Mouse (Mus musculus): ENCODE measurements around the gene Foxk1.

Gene Foxk1

DNA sequence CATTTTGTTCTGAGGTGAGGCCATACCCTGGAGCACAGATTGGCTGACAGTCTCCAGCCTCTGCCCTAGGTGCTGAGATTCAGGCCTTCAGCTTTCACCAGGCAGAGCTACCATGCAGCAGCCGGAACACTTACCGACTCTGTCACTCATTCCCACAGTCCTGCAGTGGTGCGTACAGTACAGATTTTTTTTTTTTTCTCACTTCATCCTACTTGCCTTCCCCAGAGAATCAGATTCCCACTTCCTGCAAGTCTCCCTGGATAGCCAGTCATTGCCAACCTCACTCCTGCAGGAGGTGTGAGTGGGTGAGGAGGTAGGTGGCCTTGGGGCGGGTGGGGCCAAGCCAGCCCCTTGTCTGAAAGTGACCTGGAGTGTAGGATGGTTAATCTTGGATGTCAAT is 19.0 kb downstream of the Foxk1 start:
- DNase-seq (ENCODE audit: low spot score), result no peak

DNA sequence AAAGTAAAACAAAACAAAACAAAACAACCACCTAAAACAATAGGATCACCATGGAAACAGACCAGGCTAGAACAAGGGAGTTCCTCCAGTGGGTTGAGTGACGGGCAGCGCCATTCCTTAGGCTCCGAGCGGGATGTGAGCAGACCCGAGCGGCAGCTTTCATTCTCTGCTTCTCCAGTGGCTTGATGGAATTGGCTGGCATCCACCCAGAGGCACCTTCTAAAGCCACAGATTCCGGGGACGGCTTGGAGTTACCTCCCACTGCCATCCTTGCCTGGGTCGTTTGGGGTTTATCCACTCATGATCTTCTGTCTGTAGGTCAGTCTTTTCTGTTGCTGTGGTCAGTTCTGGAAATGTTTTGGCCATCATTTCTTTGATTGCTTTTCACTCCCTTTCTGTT is 19.6 kb downstream of the Foxk1 start:
- no peak for DNase-seq (ENCODE audit: low spot score)

DNA sequence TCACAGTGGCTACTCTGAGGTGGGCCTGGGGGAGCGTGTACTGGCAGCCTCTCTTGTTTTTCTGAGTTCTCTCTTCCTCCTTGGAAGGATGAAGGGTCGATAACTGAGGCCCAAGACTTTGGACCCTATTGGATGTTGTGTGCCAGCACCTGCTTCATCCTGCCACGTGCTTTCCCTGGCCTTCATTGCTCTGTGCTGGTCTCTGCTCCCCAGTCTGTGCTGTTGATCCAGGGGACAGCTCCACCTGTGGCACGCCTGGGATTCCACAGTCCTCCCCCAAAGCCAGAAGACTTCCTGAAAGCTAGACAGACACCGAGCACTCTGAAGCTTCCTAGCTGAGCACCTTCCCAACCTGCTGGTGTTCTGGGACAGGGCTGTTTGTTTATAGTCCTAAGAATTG is 20.6 kb downstream of the Foxk1 start:
- DNase-seq (ENCODE audit: low spot score), result no peak

DNA sequence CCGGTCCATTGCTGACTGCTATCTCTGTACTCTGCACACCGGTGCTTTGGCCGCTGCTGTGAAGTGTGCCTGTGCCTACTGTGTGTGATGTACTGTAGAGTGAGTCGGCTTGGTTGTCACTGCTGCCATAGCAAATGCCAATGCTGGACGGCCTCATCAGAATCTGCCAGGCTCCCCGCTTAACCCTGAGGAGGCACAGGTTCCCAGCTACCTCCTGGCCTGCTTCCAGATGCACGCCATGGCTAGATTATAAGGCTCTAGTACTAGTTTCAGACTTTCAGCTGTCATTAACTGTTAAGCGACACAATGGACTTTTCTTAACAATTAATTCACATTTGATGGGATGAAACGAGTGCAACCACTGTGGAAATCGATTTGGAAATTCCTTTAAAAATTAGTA is 21.8 kb downstream of the Foxk1 start:
- DNase-seq (ENCODE audit: low spot score), result no peak

DNA sequence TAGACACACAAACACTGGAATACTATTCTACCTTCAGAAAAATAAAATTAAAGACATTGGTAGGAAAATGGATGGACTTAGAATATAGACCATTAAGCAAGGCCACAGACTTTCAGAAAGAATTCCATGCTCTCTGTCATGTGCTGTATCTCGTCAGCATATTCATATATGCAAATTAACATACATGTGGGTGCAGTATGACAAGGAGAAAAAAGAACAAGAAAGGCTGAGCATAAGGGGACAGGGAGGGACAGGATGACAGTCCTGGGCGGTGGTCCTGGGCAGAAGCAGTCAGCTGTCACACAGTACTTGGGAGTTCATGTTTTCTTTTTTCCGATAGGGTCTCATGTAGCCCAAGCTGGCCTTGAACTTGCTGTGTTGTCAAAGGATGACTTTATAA is 22.4 kb downstream of the Foxk1 start:
- DNase-seq (ENCODE audit: low spot score), result no peak

DNA sequence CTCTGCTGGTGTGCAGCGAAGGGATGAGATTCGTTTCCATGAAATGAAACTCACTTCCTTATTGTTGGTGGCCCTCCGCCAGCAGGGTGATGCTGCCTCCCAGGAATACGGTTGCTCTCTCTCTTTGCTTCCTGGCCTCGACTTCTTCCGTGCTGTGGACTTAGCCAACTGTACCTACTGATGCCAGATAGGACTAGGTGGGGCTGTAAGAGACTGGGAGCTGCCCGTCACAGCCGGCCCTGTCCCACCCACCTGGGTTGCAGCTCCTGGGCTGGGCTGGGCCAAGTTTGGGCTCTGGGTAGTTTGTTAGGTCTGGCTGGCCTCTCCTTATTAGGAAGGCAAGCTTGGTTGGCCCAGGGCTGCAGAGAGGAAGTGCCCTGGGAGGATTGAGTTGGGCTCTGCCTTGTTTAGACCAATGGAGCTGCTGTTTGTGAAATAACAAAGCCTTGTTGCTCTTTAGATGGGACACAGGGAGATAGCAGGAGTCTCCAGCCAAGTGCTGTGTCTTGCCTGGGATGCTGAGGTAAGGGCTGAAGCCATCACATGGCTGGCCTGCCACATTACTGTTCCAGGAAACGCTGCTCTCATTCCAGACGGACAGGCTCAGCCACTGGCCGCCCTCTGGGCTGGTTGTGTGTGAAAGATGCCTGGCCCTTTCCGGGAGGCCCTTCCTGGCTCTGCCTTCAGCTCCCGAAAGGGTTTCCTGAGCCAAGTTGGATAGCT is 23.5 kb downstream of the Foxk1 start:
- DNase-seq (ENCODE audit: low spot score), result peak; percentile 47

DNA sequence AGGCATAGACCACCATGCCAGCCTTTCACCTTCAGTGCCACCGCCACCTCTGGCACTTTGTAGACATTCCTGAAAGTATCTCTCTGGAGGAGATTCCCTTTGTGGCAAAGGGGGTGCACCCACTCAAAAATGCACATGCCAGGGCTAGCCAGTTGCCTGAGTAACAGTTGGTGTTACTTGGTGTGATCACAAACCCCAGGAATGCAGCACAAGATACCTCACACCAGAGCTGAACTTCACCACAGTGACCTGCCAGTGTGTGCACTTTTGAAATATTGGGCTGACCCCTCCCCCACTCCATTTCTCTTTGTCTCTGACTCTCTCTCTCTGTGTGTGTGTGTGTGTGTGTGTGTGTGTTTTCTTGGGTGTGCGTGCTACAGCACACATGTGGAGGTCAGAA is 25.2 kb downstream of the Foxk1 start:
- no peak for DNase-seq (ENCODE audit: low spot score)

DNA sequence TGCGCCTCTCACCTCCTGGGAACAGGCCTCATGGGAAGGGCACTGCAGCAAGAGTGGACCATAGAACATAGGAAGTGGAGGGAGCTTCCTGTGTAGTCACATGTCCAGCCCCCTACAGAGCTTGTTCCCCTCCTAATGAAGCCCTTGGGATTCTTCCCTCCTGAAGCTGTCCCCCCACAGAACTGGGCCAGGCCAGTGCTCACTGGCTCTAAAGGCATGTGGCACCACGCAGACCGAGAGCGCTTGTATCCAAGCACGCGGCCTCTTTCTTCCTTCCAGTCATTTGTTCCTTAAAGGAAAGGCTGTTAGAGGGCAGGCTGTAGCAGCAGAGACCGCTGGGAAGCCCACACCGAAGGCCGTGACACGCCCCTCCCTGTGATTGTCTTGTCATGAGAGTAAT is 26.6 kb downstream of the Foxk1 start:
- no peak for DNase-seq (ENCODE audit: low spot score)

DNA sequence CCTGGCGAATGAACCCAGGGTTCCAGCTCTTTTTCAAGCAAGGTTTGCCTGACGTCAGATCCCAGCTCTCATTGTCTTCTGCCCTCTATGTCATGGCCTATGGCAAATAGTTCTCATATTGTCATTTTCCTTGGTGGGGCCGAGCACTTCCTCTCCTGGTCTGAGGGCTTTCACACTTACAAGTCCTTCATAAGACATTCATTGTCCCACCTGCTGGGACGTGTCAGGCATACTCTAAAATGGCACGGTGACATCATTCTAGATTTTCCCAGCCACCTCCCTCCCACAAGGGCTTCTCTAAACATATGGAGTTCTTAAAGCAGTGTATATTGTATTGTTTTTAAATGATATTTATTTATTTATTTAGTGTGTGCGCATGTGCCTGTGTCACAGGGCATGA is 27.4 kb downstream of the Foxk1 start:
- no peak for DNase-seq (ENCODE audit: low spot score)

DNA sequence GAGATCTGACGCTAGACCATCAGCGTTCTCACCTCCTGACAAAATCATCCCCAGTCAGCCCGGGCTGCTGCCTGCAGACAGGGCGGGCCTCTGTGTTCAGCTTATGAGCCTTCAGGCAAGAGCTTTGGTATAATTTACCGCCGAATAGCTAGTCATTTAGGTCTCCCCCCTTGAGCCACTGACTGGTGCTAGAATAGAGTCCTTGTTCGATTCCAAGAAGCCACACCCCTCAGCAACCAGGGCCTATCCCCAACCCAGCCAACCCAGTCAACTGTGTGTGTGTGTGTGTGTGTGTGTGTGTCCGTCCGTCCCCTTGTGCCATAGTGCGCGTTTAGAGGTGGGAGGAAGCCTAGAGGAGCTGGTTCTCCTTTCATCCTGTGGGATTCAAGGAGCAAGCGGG is 29.7 kb downstream of the Foxk1 start:
- no peak for DNase-seq (ENCODE audit: low spot score)

DNA sequence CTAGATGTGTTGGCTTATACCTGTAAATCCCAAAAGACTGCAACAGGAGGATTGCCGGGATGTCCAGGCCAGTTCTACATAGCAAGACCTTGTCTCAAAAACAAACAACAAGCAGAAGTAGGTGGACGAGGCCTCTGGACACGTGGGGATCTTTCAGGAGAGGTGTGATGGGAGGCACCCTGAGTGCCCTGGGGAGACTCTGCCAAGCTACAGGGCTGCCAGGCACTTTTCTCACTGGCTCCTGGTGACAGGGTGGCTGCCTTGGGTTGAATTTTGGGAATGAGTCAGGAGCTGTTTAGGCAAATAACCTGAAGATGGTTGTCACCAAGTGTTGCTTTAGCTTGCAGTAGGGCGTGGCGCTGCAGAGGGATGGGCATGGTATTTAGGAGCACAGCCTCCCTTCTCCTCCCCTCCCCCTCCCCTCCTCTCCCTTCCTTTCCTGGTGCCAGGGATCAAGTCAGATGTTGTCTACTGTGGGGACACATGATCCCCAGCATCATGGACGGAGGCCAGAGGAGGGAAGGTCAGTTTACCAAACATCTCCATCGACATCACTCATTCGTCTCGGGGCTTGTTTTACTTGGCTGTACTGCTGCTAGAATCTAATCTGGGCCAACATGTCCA is 30.6 kb downstream of the Foxk1 start:
- no peak for DNase-seq (ENCODE audit: low spot score)

DNA sequence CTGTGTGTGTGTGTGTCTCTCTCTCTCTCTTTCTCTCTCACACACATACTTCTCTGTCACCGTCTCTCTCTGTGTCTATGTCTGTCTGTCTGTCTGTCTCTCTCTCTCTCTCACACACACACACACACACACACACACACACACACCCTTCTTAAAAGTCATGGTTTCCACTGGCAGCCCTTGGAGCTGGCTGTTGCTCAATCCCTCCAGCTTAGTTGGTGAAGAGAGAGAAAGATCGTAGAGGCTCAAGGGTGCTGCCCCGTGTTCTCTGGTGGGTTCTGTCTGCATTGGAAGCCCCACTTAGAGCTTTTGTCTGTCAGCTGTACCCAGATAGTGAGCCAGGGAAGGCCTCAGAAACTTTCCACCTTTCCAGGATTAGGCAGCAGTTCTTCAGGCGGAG is 31.4 kb downstream of the Foxk1 start:
- no peak for DNase-seq (ENCODE audit: low spot score)

DNA sequence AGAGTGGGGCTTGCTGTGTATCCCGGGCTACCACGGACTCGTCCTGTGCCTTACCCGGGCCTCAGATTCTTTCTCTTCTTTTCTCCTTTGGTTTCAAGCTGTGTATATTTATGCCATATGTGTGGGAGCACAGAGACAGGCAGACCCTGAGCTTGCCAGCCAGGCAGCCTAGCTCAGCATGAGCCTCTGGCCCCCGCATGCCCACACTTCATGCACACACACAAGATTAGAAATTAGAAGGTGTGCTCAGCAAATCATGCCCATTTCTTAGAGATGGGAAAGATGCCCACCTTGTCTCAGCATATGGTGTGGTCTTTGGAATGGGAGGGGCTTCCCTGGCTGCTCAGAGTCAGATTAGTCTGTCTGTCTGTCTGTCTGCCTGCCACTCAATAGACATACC is 32.8 kb downstream of the Foxk1 start:
- DNase-seq (ENCODE audit: low spot score), result peak; percentile 65

DNA sequence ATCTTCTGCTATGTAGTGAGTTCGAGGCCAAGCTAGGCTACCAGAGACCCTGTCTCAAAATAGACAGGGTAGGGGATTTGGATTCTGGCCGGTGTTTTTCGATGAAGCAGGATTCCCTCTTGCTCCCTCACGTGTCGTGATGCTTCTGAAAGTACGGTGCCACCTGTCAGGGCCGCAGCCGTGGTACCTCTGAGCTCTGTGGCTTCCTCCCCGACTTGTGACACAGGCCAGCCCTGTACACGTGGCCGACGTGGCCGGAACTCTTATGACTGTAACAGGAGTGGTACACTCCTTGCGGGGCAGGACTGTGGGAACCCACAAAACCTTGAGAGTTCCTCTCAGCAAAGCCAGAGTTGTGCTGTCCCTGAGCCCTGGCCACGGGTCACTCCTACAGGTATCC is 34.4 kb downstream of the Foxk1 start:
- no peak for DNase-seq (ENCODE audit: low spot score)

DNA sequence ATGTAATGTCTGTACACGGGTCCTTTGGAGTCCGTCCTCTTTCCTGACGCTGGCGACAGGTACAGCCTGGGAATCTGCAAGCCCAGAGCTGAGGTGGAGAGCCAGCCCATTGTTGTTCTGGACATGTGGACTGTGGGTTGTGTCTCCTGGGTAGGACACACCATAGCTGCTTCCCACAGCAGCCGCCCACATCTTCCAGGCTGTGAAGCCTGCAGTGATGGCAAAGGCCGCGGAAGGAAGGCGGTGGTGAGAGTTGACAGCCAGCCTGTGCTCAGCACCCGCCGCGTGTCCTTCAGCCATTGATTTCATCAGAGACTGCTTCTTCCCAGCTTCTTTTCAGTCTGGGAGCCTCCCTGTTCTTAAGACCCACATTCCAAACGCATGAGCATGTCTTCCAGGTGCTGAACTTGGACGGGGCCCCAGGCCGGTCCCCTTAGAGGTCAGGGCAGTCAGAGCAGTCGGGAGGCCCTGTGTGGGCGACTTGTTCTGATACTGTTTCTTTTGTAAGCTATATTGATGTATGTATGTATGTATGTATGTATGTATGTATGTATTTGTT is 37.2 kb downstream of the Foxk1 start:
- no peak for DNase-seq (ENCODE audit: low spot score)

DNA sequence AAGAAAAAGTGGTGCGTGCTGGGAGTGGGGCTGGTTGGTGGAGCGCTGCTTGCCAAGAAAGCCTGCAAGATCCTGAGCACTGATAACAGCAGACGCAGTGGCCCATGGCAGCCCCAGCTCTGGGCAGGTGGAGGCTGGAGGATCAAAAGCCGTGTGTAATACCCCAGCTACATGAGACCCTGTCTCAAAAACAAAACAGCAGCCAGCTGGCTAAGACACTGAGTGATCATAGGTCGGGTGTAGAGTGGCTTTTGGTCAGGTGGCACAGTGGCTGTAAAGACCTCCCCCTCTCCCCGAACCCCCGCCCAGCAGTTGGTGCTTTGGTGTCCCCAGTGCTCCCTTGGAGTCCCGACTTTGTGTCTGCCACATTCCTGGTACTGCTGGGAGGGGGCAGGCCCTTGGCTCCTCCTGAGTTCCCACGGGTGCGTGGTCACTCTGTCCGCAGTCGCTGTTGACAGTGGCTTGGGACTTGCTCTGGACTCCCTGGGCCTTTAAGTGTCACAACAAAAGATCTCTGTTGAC is 38.7 kb downstream of the Foxk1 start:
- DNase-seq (ENCODE audit: low spot score), result no peak

DNA sequence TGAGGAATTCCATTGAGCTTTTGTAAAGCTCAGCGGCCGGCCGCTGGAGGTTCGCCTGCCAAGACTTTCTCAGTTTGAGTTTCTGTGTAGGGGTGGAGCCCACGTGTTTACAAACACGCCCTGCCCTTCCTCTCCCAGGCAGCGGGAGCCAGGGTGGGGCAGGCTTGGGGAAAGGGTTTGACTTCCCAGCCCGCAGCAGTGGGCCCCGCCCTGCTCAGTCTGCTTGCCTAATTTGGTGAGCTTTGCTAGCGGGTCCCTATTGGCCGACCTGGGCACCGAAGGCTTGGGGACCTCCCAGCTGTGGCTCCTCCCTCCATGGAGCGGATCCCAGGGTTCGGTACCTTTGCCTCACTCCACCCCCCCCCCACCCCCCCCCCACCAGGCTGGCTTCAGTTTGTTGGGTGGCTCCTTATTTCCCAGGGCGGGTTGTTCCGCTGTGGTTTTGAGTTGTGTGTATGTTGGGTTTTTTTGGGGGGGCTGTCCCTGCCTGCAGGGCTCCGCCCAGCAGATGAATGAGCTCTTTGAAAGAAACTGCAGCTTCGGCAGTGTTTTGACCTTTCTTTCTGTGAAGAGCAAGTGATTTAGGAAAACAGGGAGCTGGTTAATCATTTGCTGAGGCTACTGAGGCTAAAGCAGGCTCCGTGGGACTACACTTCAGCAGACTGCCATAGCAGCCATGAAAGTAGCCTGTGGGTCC is 39.3 kb downstream of the Foxk1 start:
- DNase-seq (ENCODE audit: low spot score), result peak; percentile 79

DNA sequence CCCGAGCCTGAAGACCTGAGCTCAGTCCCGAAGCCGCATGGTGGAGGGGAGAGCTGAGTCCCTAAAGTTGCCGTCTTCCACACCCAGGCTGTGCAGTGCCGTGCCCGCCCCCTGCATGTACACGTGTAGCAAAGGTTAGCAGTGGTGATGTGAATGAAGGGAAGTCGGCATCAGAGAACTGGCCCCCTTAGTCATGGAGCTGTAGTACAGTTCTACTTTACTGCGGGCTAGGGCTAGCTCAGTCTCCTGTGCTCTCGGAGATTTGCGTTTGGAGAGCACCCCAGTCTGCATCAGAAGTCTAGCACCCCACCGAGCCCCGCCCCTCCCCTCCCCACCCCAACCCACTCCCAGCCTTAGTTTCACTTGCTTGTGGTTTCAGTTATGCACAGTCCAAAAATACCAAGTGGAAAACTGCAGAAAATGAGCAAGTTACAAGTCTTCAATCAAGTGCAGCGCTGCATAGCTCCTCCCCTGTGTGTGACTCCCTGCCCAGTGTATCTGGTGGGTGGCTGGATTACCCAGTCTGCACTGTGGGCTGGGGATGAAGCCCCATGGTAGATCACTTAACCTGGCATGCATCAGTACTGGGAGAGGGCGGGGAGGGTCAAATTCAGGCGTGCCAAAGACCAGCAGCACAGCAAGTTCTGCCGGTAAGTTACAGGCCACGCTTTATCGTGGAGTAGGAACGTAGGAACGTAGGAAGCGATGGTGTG is 40.2 kb downstream of the Foxk1 start:
- DNase-seq (ENCODE audit: low spot score), result no peak

DNA sequence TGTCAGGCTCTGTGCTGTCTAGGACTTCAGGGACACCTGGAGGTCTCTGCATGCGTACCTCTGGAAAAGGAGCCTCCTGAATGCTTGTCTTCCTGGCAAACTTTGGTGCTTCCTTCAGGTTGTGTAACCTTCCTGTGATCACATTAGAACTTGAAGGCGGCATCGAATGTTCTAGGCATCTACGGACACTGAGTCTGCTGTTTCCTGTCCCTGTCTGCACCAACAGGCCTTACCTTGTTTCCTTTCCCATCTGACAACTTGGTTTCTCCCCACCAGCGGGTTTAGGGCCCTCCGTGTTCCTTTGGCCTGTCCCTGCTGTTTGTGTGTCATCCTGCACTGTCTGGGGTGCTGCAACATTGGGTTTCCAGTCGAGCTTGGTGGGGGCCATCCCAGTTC is 40.7 kb downstream of the Foxk1 start:
- DNase-seq (ENCODE audit: low spot score), result no peak

DNA sequence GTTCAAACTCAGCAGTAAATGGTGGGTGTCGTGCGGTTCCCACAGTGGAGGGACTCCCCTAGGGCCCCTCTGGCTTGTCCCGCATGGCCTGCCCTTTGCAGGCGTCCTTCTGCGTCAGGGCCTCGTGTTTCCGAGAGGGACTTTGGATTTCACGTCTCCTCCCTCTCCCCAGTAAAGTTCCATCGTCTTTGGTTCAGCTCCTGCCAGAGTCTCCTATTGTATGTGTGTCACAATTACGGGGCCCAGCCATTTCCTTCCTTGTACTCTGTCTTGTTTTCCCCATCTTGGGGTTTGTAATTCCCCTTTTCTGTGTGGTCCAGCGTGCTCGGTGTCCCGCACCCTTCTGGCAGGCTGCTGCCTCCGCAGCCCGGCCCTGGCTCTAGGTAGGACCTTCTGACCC is 42.2 kb downstream of the Foxk1 start:
- no peak for DNase-seq (ENCODE audit: low spot score)

DNA sequence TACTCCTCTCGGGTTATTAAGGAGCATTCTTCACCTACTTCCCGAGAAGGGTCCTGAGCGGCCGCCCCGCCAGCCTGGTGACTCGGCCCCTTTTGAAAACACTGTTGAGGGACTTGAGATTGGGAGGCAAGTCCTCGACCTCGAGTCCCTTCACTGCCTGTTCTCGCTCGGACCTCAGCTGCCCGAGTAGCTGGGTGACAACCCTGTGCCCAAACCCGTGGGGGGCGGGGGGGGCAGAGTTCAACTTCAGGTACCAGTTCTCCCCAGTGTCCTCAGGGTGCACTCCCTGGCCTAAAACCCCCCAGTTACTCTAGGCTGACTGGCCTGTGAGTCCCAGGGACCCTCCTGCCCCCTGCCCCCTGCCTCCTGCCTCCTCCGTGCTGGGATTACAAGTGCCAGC is 42.7 kb downstream of the Foxk1 start:
- DNase-seq (ENCODE audit: low spot score), result no peak

DNA sequence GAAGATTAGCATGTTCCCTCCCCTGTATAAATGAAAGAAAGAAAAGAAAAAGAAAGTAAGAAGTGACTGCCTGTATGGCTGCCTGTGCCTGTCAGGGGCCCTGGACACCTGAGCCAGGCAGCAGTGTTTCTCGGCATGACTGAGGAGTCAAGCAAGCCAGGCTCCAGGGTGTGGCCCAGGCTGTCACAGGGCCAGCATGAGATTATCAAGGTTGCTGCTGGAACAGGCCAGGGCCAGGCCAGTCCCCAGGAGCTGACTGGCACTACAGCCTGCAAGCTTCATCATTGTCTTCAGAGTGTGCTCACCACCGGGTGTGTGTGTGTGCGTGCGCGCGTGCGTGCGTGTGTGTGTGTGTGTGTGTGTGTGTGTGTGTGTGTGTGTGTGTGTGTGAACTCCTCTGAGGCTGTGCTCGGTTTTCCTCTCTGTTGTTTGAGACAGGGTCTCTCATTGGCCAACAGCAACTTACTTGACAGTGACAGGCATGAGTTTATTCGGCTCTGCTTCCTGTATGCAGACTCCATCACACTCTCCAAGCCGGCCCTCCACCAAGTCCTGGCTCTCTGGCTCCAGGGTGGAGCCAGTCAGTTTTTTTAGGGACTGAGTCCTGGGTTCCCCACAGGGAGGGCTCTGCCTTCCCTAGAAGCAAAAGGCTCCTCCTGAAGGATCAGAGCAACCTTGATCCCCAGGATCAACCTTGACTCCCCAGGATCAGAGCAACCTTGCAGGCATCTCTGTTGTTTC is 43.7 kb downstream of the Foxk1 start:
- no peak for DNase-seq (ENCODE audit: low spot score)

Data from layer of hippocampus, adult 11-12 months (tissue).